Mouse (Mus musculus): Measurements from ENCODE around the gene Krtap2-4.
"Not testable (repeated sequence)": the region's sequence is repeated elsewhere in the genome, so short reads cannot be mapped to it uniquely, and the experiment has no call there.

Gene Krtap2-4

DNA sequence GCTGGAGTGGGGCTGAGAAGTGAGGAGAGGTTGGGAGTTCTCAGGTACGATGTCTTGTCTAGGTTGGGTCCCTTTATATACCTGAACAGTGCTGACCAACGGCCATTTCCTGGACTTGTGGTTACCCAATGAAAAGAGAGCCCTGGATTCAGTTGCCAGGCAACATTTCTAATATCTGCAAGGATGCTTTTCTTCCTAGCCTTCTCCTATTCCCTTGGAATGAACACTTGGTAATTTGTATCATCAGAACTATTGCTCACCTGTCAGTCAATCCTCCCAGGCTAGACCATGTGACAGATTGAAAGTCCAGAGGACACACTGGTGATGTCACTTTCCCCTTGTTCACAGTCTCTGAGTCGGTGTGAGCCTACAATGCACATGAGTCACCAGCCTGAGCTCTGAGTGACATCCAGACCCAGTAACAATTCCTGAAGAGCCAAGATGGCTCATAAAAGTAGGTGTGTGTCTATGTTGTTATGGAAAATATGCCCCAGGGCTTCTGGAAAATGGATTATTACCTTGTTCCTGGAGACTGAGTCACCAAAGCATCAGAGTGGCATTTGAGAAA lies at the start of gene Krtap2-4:
Krtap2-4 (minus strand) TSS at position 51 of the 568 bp plus-strand sequence.
- no peak for DNase-seq

DNA sequence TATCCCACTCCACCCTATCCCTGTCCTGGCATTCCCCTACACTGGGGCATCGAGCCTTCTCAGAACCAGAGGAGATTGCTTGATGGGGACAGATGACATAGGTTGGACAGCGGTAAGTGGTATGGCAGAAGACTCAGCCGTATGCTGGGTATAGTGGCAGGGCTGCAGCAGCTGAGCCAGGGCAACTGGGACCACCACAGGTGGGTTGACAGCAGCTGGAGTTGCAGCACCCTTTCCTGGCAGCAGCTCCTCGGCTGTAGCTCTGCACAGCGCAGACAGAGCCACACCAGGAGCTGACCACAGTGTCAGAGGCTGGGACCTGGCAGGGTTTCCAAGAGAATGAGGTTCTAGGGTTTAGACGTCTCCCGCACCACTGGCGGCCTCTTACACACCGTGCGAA lies 48.2 kb upstream of the Krtap2-4 start:
- no peak for DNase-seq

DNA sequence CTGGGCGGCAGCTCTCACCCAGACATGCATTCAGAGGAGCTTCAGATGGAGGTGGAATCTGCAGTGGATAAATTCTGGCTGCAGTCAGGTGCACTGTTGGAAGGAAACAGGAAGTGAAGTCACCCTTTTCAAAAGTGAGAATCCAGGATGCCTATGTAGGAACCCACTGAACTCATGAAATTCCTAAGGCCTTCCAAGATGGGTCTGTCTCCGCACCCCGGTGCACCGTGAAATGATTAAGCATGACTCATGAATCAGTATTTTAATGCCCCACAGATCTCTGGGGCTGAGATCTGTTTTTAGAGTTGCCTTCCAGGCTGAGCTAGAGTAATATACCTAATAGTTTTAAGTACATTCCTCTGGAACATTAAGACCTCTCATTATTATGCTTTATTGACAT lies 44.6 kb upstream of the Krtap2-4 start:
- DNase-seq = no peak

DNA sequence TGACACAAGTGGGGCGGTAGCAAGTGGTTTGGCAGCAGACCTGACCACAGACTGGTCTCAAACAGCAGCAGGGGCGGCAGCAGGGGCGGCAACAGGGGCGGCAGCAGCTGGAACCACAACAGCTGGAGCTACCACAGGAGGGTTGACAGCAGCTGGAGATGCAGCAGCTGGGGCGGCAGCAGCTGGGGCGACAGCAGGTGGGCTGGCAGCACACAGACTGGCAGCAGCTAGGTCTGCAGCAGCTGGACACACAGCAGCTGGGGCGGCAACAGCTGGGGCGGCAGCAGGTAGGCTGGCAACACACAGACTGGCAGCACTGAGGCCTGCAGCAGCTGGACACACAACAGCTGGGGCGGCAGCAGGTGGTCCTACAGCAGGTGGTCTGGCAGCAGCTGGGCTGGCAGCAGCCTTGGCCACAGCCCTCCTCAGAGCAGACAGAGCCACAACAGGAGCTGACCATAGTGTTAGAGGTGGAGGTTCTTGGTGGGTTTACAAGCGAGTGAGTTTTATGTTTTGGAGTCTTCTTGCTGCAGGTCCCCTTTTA lies 43.9 kb upstream of the Krtap2-4 start, which contains the start of gene Gm11563:
Gm11563 (minus strand) TSS at position 494 of the 544 bp plus-strand sequence.
- peak; percentile 1 for DNase-seq

DNA sequence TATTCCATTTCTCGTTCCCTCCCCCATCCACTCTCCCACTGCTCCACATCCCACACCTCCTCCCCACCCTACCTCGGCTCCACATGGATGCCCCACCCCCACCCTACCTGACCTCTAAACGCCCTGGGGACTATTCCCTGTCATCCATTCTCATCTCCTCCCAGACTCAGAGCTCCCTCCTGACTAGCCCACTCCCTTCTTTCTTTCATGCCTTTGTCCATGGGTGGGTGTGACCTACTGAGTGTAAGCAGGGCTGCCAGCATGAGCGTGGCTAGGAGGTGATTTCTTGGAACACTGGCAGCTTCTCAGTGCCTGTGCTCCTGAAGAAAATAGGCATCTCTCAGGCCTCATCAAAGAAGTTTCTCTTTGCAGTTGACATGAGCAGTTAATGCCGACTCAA lies 42.4 kb upstream of the Krtap2-4 start:
- DNase-seq = no peak

DNA sequence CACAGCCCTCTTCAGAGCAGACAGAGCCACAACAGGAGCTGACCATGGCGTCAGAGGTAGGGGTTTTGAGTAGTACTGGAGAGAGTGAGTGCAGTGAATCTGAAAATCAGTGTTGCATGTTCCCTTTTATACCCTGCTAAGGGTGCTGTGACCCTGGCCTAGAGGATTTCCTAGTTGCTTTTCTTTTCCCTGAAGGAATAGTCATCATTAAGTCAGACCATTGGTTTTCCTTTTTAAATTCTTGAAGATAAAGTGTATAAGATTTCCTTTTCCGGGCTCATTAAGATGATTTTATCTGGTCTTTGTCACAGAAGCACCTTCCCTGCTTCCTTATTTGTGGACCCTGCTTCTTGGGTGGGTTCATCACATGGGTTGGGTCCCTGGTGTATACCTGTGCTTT lies 35.5 kb upstream of the Krtap2-4 start, which contains the start of gene Gm11555:
Gm11555 (minus strand) TSS at position 101 of the 400 bp plus-strand sequence.
- DNase-seq = no peak

DNA sequence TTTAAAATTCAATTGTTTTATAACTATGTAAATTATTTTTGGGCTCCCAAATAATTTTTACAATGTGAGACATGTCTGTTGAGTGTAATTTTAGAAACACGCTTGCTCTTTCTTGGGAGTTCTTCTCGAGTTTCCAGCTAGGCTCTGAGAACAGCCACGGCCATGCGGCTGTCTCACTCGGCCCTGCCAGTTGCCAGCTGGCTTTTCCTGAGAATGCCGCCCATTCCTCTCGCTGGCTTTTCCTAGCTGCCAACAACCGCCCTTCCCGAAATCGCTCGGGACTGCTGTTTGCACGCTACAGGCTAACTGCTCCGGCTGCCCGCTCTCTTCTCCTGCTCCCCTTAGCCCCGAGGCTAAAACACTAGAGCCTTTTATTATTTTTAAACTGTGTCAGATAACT lies 31.8 kb upstream of the Krtap2-4 start:
- DNase-seq = no peak

DNA sequence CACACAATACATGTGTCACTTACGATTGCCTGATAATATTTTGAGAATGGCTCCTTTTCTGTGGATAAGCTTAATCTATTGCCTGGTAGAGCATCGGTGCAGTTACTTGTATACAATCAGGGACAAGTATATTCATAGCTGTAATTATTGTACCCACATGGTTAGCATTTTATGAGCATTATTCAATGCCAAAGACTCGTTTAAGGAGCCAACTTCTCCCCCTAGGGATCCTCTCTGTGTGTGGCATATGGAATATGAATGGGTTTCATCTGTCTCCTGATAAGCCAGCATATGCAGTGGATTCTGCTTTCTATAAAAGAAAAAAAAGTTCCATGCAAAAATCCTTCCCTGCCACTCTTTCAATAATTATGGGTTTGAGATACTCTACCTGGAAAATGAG lies 29.7 kb upstream of the Krtap2-4 start:
- DNase-seq = no peak

DNA sequence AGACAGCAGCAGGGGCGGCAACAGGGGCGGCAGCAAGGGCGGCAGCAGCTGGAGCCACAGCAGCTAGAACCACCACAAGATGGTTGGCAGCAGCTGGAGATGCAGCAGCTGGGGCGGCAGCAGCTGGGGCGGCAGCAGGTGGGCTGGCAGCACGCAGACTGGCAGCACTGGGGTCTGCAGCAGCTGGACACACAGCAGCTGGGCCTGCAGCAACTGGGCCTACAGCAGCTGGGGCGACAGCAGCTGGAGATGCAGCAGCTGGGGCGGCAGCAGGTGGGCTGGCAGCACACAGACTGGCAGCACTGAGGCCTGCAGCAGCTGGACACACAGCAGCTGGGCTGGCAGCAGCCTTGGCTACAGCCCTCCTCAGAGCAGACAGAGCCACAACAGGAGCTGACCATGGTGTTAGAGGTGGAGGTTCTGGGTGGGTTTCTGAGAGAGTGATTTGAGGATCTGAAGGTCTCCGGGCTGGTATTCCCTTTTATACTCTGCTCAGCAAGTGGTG lies 29.0 kb upstream of the Krtap2-4 start, which contains the start of gene Krtap4-7:
Krtap4-7 (minus strand) TSS at position 455 of the 505 bp plus-strand sequence.
- DNase-seq = not testable (repeated sequence)

DNA sequence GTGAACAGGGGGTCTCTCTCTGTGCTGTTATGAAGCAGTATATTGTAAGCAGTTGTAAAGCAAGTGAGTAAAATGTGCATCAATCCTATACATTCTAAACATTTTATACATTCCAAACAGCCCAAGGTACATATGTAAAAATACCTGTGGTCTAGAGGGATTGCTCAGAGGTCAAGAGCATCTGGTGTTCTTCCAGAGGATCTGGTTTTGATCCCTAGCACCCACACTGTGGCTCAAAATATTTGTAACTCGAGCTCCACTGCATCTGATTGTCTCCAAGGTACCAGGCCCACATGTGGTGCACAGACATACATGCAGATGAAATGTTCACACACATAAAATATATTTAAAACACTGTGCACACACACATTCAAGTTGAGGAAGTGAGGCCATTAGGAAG lies 26.3 kb upstream of the Krtap2-4 start:
- no peak for DNase-seq

DNA sequence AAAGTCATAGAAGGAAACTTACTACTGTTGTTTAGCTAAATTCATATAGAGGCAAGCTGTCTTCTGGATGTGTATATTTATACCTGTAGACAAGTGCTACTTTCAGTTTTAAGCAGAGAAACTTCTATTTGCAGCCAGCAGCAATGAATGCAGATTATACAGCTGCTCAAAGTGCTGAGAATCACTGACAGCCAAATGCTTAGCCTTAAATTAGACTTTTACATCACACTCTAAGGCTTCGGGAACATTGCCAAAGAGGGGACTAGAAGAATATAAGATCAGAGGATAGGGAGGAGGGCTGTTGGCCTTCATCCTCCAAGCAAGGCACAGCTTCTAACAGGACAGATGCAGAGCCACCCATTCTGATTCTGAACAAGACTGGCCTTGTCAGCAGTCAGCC lies 22.4 kb upstream of the Krtap2-4 start:
- no peak for DNase-seq

DNA sequence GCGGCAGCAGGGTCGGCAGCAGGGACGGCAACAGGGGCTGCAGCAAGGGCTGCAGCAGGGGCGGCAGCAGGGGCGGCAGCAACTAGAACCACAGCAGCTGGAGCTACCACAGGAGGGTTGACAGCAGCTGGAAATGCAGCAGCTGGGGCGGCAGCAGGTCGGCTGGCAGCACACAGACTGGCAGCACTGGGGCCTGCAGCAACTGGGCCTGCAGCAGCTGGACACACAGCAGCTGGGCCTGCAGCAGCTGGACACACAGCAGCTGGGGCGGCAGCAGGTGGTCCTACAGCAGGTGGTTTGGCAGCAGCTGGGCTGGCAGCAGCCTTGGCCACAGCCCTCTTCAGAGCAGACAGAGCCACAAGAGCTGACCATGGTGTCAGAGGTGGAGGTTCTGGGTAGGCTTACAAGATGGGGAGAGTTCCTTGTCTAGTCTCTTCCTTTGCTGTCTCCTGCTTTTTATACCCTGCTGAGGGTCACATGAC lies 20.0 kb upstream of the Krtap2-4 start, which contains the start of gene Krtap4-2:
Krtap4-2 (minus strand) TSS at position 432 of the 482 bp plus-strand sequence.
- no peak for DNase-seq

DNA sequence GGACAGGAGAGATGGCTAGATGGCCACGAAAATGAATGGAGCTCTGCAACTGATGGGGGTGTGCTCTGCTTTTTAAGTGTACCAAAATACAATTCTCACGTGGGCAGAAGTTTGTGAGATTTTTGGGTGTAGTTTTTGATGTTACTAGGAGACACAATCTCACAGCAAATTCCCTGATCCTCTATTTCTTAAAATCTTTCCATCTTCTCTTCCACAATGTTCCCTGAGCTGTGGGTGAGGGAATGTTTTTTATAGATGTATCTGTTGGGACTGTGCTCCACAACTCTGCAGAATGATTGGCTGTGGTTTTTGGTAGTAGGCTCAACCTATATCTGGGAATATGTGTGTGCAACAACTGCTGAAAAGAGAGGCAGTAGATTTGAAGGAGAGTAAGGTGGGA lies 18.6 kb upstream of the Krtap2-4 start:
- no peak for DNase-seq

DNA sequence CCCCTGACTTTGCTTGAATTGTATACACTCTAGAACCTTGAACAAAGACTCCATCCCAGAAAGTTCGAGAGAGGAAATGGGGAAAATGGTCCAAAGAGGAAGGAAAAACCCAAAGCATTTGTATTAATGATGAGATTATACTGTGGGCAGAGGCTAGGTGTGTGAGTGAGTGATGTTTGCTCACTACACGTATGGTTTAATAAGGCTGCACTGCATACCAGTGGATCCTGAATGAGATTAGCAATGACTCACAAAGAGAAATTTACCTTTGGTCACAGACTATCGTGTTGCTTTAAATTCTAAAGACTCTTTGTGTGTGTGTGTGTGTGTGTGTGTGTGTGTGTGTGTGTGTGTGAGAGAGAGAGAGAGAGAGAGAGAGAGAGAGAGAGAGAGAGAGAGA lies 16.2 kb upstream of the Krtap2-4 start:
- DNase-seq = no peak

DNA sequence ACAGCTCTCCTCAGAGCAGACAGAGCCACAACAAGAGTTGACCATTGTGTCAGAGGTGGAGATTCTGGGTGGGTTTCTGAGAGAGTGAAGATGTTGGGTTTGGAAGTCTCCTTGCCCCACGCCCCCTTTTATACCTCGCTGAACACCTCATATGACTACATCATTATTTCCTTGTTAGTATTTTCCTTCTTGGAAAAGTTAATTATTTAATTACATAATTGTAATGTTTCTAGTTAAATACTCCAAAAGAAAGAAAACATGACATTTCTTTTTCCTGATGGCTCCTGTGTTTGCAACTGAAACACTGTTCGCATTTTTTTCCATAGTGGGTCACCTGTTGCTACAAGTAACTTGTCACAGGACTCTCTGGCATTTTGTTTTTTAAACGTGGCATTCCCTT lies 13.5 kb upstream of the Krtap2-4 start, which contains the start of gene Krtap4-1:
Krtap4-1 (minus strand) TSS at position 101 of the 400 bp plus-strand sequence.
- no peak for DNase-seq

DNA sequence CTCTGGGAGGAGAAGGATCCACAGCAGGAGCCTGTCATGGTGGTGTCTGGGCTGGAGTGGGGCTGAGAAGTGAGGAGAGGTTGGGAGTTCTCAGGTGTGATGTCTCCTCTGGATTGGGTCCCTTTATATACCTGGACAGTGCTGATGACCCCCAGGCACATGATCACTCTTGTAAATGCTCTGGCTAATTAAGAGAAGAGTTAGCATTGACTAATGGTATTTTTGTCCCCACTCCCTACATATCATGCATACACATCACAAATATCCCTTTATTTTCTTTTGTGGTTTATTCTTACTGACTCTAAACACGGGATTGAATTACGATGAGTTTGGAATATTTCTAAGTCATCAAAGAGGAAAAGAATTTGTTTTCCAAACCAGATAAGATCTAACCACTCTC lies 5.7 kb upstream of the Krtap2-4 start, which contains the start of gene Gm11562:
Gm11562 (minus strand) TSS at position 101 of the 400 bp plus-strand sequence.
- DNase-seq = no peak

DNA sequence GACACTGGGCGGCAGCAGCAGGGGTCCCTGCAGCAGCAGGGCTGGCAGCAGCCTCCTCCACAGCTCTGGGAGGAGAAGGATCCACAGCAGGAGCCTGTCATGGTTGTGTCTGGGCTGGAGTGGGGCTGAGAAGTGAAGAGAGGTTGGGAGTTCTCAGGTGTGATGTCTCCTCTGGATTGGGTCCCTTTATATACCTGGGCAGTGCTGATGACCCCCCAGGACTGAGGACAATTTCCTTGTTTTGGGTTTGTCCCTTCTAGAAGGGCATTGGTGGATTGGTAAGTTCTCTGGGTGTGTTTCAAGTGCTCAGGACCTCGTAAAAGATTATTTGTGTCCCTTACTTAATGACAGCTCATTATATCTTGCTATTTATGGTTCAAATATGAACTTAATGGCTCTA lies 4.6 kb downstream of the Krtap2-4 start, which contains the start of gene Gm11937:
Gm11937 (minus strand) TSS at position 101 of the 400 bp plus-strand sequence.
- DNase-seq = not testable (repeated sequence)

DNA sequence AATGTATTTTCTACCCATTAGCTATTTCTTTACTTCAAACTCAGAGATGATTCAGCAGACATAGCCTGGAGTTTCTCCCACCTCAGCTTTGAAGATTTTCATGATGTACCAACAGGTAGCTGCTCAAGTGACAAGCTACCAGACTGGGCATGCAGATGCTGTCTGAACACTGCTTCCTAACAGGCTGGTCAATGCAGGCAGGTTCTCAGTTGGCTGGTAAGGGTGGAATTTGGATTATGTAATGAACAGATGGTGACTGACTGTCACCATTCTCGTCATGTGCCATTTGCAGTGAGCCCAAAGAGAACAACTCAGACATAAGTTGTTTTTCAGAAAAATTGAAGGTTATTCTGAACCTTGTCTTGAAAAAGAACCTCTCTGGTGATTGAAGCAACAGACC lies 5.5 kb downstream of the Krtap2-4 start:
- peak; percentile 34 for DNase-seq

DNA sequence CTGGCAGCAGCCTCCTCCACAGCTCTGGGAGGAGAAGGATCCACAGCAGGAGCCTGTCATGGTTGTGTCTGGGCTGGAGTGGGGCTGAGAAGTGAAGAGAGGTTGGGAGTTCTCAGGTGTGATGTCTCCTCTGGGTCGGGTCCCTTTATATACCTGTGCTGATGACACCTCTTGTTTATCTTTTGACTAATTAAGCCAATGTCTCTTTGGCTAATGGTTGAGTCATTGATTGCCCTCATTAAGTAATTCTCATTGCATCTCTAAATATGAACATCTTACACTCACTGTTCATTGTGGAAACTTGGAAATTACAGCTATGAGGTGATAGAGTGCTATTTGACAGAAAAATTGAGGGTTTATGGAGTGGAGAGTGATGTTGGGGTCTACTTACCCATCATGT lies 11.4 kb downstream of the Krtap2-4 start, which contains the start of gene Gm11938:
Gm11938 (minus strand) TSS at position 101 of the 400 bp plus-strand sequence.
- not testable (repeated sequence) for DNase-seq

DNA sequence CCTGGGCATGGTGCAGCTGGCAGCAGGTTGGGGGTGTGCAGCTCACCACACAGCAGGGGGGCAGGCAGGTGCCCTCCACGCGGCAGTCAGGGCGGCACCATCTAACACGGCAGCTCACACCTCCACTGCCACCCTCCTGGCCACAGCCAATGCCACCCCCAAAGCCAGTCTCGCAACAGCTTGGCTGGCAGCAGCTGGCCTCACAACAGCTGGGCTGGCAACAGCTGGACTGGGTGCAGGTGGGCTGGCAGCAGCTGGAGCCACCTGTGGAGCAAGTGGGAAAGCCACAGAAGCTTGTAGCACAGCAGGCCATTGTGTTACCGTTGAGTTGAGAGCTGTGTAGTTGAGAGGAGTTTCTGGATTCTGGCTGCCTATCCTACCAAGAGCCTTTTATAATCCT lies 16.9 kb downstream of the Krtap2-4 start, which contains the start of gene Krtap9-3:
Krtap9-3 (minus strand) TSS at position 364 of the 400 bp plus-strand sequence.
- not testable (repeated sequence) for DNase-seq

DNA sequence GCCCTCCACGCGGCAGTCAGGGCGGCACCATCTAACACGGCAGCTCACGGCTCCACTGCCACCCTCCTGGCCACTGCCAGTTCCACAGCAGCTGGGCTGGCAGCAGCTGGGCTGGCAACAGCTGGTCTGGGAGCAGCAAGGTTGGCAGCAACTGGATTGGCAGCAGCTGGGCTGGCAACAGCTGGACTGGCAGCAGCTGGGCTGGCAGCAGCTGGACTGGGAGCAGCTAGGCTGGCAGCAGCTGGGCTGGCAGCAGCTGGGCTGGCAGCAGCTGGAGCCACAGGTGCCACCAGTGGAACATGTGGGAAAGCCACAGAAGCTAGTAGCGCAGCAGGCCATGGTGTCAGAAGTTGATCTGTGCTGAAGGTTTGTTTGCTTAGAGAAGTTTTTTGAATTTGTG lies 23.7 kb downstream of the Krtap2-4 start, which contains the start of gene Krtap1-3:
Krtap1-3 (minus strand) TSS at position 359 of the 400 bp plus-strand sequence.
- no peak for DNase-seq

DNA sequence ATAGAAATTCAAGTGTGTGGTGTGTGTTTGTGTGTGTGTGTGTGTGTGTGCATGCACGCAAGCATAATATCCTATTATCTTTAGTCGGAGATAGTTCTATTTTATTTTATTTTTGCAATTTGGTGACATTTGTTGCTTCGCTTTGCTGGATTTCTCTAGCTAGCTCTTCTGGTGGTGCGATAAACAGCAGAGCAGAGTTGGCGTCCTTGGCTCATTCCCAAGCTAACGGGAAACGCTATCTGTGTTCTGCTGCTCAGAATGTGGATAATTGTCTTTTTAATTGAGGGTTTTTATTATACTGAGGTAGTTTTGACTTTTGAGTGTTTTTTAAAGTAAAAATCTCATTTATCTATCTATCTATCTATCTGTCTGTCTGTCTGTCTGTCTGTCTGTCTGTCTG lies 29.6 kb downstream of the Krtap2-4 start:
- DNase-seq = no peak

DNA sequence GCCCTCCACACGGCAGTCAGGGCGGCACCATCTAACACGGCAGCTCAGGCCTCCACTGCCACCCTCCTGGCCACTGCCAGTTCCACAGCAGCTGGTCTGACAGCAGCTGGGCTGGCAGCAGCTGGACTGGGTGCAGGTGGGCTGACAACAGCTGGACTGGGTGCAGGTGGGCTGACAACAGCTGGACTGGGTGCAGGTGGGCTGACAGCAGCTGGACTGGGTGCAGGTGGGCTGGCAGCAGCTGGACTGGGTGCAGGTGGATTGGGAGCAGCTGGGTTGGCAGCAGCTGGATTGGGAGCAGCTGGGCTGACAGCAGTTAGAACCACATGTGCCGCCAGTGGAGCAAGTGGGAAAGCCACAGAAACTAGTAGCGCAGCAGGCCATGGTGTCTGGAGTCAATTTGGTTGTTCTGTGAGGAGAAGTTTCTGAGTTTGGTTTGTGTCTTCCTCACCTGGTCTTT lies 31.4 kb downstream of the Krtap2-4 start, which contains the start of gene Krtap1-4:
Krtap1-4 (minus strand) TSS at position 410 of the 460 bp plus-strand sequence.
- no peak for DNase-seq

Measured in cerebellum, adult 11-12 months (tissue).